Mouse (Mus musculus) right cerebral cortex, adult 18-20 months (tissue): ENCODE data around the gene Enox1.

Experiments used
- DNase-seq: peaks from one replicate; pipeline ENCODE4 v3.0.0; 2022; ENCODE audit warnings: mixed read lengths

The Enox1 gene

GRCm38 (mm10) chr14:77714931-77715535 lies 558.5 kb downstream of the Enox1 start:
- DNase-seq, result no peak

DNA sequence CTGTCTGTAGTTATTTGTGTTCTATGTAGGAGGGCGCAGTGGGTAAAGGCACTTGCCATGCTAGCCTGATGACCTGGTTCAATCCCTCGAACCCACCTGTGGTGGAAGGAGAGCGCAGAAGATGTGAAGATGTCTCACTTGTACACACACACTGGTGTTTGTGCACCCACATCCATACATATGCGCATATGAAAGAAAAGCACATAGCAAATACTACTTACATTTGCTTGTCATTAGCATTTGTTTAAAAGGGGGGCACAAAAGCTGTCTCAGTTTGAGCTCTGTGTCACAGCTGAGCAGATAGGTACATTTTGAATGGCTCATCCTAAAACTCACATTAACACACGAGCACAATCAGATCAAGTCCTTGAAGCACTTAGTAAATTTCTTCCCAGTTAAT lies 560.4 kb downstream of the Enox1 start:
- DNase-seq, result no peak

GRCm38 (mm10) chr14:77718814-77719213 lies 562.3 kb downstream of the Enox1 start:
- DNase-seq, result no peak

GRCm38 (mm10) chr14:77738056-77738455 lies 581.5 kb downstream of the Enox1 start:
- DNase-seq, result no peak

DNA sequence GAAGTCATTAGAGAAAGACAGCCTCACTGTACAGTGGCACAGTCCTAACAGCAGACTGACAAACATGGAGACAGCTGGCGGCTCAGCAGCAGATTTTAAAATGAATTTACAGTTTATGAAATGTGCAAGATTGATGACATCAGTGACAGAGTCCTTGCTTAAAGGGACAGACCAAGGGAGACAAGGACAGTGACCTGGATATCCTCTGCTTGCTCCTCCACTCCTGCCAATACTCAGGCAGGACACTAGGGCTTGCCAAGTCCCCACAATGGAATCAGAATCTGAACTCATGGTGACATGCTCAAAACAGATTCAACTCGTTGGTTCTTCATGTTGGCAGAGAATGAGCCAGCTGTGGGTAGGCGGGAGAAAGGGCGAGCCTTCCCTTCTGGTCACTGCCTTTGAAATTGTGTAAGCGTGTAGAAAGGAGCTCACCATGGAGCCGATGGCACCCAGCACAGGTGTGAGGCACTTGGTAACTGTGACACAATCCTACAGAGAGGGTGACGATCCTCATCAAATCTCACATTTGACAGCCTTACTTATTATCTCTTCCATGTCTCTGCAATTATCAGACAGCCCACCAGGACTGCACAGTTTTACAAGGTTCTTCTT lies 582.3 kb downstream of the Enox1 start:
- DNase-seq, result no peak

GRCm38 (mm10) chr14:77739376-77739775 lies 582.8 kb downstream of the Enox1 start:
- no peak for DNase-seq

GRCm38 (mm10) chr14:77744638-77745240 lies 588.2 kb downstream of the Enox1 start:
- DNase-seq, result peak; percentile 31

- peak; percentile 11 for DNase-seq
Observed at GRCm38 (mm10) chr14:77748920-77749319, 592.4 kb downstream of the Enox1 start.
